Mouse (Mus musculus): ENCODE data around the gene Zc3h7a. TPM values are rescaled to one million over a fixed set of nuclear protein-coding genes. Genes with fewer than 3 reads are reported as not detected.

Zc3h7a gene
- total RNA-seq, 2 experiments from 2014 or later, result 20.8 to 29.1 TPM

Small RNA genes lying within 50 kb of the gene (microRNA-seq; reads per million reads assigned to microRNA genes)
- gene Gm23935, result 13.3 to 25.1 reads per million in 2 experiments

Other genes with a start within 250 kb of the Zc3h7a start
- gene Snn, start 115.4 kb downstream of the Zc3h7a start, total RNA-seq (2021), result 10 to 100 TPM; 24.6 to 26.5 TPM
- gene Litaf, start 110.2 kb downstream of the Zc3h7a start, total RNA-seq (2021), result 10 to 100 TPM; 17.1 to 20.8 TPM
- 10 to 100 TPM; 13.6 to 14.0 TPM for gene Txndc11, start 41.7 kb downstream of the Zc3h7a start, total RNA-seq (2021)
- gene Rsl1d1, start 26.9 kb upstream of the Zc3h7a start, total RNA-seq (2021), result 10 to 100 TPM; 52.7 to 58.3 TPM
- gene Gspt1, start 77.9 kb upstream of the Zc3h7a start, total RNA-seq (2021), result 10 to 100 TPM; 59.2 to 65.3 TPM
- gene Tnfrsf17, start 137.4 kb upstream of the Zc3h7a start, total RNA-seq (2021), result not detected
- 10 to 100 TPM; 10.5 to 11.4 TPM for gene Snx29, start 146.5 kb upstream of the Zc3h7a start, total RNA-seq (2021)

Measured in heart, adult 18-20 months (tissue).